Mouse (Mus musculus) urinary bladder, postnatal 4 days (tissue): ENCODE results near the gene Brk1.

Experiments
- DNase-seq, 2 experiments: peaks; one replicate each; pipeline ENCODE4 v3.0.0; 2021 to 2022; ENCODE audit warnings: low spot score in 2 of 2

The Brk1 gene

DNA sequence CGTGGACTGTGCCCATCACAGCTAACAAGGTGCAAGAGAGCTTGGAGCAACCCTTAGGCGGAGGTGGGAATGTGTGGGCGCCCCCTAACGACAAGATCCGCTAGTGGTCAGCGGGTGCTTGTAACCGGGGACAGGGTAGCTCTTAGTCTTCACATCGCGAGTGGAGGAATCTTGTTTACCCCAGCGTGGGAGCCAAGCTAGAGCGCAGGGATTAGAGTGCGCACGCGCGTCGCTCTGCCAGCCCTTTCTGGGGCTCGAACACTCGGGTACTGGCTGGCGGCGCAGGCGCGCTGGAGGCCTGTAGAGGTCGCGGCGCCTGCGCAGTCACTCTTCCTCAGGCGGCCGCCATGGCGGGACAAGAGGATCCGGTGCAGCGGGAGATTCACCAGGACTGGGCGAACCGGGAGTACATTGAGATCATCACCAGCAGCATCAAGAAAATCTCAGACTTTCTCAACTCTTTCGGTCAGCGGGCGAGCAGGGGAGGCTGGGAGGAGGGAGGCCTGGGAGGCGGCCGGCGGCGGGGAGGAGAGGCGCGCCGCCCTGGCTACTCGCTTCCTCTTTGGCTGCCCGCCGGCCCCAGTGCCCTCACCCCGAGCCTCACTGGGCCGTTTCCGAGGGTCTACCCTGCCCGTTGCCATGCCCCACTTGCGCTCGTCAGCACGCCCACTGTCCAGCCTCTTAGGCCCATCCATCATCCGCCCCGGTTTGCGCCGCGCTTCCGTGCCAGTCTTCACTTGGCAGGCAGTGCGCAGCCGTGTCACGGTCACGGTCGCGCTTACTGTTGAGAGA is at the start of gene Brk1:
TSS of gene Brk1 (plus strand) at position 341 of the 792 bp plus-strand sequence.
- DNase-seq, result peak; percentile 80 to 84

DNA sequence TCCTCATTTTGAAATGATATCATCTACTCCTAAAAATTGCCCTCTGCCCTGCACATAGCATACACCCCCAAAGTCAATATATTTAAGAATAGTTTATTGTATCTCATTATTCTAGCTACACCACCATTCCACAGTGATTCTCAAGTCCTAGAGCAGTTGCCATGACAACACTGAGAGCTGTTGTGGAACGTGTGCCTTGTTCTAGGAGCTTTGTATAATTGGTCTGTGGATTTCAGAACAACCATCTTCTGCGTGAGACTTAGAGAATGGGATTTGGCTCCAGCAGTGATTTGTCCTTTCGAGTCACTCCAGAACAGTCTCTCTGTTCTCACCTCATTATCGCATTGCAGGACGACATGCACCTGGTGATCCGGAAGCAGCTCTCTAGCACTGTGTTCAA is 44.8 kb upstream of the Brk1 start:
- DNase-seq, result no peak

DNA sequence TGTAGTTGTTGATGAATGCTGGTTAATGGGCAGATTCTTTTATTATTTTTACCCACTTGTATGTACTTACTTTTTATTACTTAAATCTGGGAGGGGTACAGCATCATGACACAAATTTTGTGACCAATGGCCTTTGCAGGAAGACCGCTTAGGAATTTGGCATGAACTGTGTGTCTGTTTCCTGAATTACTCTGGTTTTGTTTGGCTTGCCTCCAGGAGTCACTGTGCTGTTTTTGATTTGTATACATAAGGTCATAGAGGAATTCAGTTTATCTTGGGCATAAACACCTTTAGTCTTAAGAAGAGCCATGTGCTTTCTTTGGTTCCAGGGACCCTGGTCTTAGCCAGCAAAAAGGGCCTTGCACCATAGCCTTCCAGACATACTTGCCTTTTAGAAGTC is 40.0 kb upstream of the Brk1 start:
- no peak for DNase-seq

DNA sequence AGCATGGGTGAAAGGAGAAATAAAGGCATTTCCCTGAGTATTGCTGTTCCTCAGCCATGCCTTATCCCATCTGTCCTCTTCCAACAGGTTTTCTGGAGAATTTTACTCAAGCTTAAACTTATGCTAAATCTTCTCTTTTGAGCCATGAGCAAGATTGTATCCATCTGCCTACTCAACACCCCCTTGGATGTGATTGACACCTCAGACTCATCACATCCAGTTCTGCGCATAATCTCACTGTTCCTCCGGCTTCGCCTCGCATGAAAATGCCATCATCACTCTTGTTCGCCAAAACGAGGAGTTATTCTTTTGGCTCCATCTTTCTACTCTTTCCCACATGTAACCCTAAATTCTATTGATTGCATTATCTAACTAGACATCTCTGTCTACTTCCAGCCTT is 28.5 kb upstream of the Brk1 start:
- DNase-seq, result no peak

DNA sequence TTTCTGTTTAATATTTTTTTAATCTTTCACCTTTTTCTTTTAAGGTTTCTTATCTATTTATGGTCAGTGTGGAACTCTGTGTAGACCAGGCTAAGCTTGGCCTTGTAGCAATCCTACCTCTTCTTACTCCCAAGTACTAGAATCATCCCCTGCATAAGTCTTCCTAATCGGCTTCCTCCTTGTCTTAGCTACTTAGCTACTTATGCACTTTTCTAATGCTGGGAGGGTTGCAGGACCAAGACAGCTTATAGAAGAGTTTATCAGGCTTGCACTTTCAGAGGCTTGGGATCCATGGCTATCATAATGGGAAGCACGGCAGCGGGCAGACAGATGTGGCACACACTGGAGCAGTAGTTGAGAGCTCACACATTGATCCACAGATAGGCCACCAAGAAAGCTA is 25.3 kb upstream of the Brk1 start:
- DNase-seq, result no peak

DNA sequence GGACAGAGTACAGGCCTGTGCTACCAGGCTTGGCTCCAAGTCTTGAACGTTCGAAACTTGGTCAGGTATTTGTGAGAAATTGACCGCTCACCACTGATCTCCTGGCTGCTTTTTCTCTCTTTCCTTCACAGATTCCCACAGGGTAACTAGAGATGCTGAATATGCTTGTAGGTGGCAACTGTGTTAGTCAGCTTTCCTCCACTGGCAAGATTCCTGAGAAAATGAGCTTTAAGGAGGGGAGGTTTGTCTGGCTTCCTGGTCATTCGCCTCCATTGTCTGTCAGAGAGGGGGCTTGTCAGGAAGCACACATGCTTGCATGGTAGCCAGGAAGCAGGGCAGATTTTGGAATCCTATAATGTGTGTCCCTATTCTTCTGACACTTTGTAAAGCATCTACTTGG is 21.5 kb upstream of the Brk1 start:
- DNase-seq, result no peak

DNA sequence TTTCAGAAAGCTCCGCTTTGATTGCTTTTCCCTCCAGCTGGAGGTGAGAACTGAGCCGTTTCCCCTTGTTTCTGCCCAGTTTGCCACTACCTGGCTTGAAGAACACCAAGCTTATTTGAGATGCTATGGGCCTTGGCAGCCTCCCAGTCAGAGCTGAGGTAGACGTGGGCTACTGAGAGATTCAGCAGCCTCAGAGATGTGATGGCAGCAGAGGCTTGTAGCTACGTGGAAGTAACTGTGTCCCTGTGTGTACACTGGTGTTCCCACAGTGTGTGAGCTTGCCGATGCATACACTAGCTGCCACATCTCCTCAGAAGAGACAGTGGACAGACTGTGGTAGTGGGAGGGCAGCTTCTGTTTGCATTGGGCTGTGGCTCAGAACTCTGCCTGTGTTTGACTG is 19.5 kb upstream of the Brk1 start:
- DNase-seq, result no peak

DNA sequence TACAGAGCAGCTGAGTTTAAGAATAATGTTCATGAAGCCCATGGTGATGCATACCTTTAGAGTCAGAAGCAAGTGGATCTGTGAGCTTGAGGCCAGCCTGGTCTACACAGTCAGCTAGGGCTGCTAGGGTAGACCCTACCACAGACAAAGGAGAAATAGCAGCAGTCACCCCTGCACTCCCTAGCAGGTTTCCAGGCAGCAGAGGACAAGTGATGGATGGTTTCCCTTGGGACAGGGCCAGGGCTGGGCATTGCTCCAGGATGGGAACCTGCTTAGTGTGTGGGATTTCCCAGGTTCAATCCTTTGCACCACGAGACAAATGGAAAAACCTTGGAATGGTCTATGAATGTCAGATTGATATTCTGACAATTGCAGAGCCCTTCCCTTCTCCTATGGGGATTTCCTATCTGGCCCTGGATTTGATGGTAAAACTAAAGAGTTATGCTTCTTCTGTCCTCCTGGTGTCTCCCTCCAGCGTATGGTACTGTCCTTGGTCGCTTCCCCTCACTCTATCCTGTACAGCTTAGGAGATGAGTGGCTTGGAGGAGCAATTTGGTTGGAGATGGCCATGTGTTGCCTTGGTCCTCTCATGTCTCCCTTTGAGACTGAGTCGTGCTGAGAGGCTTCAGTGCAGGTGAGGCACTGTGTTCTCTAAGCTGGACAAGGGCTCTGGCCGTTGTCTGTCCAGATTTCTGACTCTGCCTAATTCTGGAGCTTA is 17.9 kb upstream of the Brk1 start:
- no peak for DNase-seq

DNA sequence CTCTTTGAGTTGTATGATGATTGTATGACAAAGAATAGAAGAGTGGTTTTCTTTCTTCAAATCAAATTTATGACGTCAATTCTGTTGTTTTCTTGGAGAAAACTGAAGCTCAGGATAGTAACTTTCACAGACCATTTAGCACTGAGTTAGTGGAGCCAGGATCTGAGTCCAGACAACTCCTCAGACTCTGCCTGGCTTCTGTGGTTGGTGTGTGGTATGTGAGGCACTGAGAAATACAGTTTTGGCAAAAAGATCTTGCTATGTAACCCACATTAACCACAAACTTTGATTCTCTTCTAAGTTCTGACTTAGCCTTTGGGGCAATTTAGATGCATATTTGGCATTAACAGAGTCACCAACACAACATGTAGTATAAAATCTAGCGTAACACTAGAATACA is 11.9 kb upstream of the Brk1 start:
- DNase-seq, result no peak

DNA sequence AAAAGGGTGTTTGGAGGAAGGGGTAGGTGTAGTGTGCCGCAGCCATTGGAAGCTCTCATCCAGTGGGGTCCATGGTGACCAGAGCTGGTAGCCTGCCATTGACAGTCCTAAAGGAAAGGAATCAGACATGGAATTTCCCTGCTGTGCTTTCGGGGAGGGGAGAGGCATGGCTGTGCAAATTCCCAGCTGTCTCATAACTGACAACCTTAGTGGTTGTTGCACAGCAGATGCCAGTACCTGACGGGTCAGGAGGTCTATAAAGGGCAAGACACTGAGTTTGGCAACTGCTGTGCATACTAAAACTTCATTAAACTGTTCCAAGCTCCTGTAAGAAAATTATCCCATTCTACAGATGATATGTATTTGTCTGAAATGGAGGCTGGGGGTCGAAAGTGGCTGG is 6.6 kb upstream of the Brk1 start:
- DNase-seq, result no peak

DNA sequence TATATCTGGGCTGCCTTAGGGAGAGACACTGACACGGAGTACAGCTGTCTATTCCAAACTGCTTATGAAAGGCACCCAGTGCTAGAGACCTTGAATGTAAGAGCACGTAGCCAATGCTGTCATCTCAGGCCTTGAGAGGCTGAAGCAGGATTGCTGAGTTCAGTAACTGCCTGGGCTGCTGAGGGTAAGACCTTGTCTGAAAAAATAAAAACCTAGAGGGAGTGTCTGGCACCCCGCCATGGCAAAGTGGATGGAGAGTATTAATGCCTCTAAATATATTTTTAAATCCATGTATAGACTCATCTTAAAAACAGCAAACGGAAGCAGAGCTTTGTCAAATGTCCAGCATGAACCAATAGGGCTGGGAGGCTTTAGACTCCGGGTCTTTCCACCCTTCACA is 4.7 kb upstream of the Brk1 start:
- peak in 1 of 2 experiments; percentile 39 for DNase-seq

DNA sequence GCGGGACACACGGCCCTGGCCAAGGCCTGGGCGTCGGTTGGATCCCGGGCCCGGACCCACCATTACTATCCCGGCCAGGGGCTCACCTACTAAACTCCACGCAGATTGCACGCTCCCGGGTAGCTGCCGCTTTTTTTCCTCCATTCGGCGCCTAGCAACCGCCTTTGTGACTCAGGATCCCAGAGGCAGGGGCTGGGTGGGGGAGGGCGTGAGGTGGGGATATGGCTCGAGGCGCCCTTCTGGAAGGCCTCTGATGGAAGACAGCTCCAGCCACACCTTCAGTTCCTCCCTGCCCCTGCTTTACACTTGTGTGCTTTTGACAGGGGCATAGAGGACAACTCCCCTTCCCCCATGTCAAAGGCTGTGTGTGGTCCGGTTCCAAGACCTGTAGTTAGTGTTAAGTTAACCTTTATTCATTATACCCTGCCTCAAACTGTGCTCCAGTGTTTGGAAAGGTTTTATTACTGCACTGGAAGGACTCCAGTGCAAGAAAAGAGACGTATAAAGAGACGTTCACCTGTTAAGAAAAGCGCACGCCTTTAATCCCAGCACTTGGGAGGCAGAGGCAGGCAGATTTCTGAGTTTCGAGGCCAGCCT is 3.9 kb upstream of the Brk1 start, which contains the start of gene Fancd2os:
TSS of gene Fancd2os (minus strand) at position 173 of the 597 bp plus-strand sequence.
- no peak for DNase-seq

DNA sequence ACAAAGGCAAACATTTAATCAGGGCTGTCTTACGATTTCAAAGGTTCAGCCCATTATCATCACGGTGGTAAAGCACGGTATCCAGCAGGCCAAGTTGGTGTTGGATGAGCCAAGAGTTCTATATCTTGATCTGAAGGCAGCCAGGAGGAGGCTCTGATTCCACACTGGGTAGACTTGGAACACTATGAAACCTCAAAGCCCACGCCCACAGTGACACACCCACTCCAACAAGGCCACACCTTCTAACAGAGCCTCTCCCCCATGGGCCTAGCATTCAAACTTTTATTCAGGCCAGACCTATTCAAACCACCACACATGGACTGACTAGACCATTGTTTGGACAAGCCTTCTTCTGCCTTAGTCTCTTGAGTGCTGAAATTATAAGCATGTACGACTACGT is 1.8 kb upstream of the Brk1 start:
- no peak for DNase-seq

DNA sequence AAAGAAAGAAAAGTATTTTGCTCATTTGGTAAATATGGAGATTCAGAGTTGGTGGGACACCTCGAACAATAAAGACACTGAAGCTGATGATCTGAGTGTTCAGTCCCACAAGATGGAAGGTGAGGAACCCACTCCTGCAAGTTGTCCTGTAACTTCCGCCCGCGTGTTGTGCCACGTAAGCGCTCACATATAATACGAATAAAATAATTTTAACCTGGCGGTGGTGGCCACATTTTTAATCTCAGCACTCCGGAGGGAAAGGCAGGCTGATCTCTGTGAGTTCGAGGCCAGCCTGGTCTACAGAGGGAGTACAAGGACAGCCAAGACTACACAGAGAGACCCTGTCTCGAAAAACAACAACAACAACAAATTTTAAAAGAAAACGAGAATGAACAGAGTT is 579 bp upstream of the Brk1 start:
- no peak for DNase-seq

DNA sequence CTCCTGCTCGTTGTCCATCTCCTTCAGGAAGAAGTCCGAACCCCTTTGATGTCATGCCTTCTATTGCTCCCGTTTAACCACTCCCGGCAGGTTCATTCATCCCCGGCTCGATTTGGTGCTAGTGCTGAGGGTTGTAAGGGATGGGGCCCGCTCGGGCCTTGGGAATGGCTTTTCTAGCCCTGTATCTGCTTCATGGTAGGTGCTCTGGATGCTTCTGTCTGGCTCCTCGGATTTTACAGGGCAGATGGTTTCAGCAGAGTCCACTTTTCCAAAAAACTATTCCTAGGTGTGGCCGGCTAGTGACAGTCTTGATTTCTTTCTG is 613 bp downstream of the Brk1 start:
- no peak for DNase-seq

DNA sequence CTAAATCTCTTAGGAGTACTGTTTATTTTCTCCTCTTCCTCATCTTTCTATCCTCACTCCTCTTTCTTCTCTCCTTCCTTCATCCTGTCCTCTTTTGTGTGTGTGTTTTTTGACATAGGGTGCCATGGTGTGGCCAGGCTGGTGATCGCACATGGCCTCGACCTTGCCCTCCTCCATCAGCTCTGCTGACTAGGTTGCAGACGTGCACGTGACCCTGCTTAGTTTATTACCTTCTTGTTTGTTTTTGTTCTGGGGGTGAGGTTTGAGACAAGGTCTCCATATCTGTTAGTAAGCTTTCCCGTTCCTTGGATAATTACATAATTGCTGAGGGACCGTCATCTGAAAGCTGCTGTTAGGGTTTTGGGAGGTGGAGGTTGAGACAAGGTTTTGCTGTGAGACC is 4.3 kb downstream of the Brk1 start:
- DNase-seq, result no peak

DNA sequence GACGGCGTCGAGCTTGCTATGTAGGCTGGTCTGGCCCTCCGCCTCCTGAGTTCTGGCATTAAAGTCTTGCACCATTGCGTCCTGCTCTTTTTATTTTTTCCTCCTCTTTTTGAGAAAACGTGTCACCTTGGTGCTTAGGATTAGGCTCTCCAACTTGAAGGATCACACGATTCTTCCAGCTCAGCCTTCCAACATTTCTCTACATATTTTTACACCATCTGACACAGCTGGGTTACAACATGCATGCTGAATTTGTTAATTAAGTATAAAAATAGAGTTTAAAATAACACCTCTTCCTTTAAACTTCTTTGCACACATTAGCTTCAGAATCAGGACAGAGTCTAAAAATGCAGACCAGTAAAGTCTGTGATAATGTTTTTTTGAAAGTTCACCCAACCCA is 4.7 kb downstream of the Brk1 start:
- no peak for DNase-seq

DNA sequence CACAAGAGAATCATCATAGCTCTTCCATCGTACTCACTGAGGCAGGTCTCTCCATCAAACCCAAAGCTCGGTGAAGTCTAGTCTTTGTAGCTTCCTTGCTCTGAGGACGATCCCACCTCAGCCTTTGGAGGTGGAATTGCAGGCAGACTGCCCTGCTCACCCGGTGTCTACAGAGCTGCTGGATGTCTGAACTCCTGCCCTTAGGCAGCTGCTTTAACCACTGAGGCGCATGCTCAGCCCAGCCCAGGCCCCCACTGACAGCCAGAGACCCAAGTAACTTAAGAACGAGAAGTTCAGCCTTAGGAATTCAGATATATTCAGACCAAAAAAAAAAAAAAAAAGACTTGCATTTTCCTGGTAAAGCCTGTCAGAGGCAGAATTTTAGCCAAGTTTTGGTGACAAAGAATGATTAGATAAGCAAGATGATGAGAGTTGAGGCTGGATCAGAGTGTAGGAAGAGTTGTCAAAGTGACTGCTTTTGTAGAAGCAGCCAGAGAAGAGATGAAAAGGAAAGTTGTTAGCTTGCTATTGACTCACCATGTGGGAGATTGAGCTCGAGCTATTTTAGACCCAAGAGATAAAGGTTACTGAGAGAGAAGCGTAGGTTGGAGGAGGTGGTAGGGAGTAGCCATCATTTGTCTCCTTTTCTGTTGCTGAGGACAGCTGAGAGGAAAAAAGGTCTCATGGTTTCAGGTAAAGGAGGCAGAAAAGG is 7.8 kb downstream of the Brk1 start:
- DNase-seq, result no peak

DNA sequence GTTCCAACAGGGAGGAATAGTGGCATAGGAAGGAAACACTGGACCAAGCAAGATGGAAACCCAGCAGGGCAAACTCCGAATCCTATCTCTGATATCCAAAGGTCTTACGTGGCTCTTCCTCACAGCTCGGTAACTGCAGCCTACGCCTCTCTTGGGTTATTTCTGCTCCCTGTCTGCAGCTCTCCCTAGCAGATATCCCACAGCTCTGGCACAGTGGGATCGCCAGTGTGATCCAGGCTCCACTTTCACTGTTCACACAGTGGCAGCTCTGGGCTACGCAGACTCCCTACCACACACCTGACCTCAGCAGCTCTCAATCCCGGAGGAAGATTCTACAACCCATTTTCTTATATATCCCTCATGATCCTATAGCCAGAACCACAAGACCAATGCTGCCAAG is 9.6 kb downstream of the Brk1 start:
- no peak for DNase-seq

DNA sequence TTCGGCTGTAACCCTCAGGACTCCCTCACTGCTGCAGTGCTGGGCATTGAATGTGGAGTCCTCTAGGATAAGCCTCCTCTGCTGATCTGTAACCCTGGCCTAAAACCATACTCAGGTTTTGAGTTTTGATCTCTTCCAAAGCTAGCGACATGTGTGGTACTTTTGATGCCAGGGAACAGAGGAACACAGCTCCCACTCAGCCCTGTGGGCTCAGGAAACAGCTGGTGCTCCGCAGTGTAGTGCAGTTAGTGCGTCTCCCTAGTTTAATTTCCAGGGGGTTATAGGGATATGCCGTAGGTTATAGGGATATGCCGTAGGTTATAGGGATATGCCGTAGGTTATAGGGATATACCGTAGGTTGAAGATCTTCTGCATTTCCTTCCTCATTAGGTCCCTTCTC is 10.4 kb downstream of the Brk1 start:
- DNase-seq, result no peak

DNA sequence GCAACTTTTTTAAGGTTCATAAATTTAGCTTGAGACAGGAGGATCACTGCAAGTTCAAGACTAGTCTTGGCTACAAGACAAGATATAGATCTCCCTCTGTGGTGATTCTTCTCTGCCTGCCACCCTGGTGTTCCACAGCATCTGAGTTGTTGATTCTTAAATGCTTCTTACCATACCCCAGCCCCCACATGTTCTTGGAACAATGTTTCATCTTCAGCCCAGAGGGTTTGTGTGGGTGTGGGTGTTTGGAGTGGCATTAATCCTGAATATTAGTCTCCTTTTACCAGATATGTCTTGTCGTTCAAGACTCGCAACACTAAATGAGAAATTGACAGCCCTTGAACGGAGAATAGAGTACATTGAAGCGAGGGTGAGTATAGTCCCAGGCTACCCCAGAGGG is 10.9 kb downstream of the Brk1 start:
- DNase-seq, result no peak

DNA sequence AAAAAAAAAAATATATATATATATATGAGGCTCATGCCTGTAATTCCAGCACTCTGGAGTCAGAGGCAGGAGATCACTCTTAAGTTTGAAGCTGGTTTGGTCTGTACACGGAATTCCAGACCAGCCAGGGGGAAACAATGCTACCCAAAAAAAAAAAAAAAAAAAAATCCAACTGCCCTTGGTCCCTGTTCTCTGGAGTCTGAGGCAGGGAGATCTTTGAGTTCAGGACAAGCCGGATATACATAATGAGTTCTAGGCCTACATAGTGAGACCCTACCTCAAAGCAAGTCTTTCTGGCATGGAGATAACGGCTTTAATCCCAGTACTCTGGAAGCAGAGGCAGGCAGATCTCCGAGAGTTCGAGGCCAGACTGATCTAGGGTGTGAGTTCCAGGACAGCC is 18.8 kb downstream of the Brk1 start:
- no peak for DNase-seq
